Mouse (Mus musculus) hindbrain, embryonic 11.5 days (tissue): ENCODE data around the gene Ankrd66. TPM values are rescaled to one million over a fixed set of nuclear protein-coding genes. Genes with fewer than 3 reads are reported as not detected.
"Not testable (repeated sequence)": the region's sequence is repeated elsewhere in the genome, so short reads cannot be mapped to it uniquely, and the experiment has no call there.

Source experiments
- ATAC-seq: fragments of 200-750 bp; cut with Nextera tagmentation; 2 replicates; pipeline ENCODE4 v1.8.0; 2017; ENCODE audit warnings: mild to moderate bottlenecking, moderate TSS enrichment, moderate library complexity; ENCODE audit not compliant: low FRiP score
- DNase-seq: peaks from one replicate; pipeline ENCODE4 v3.0.0-alpha.2; 2015; ENCODE audit warnings: low spot score
- H3K27ac ChIP-seq: fragments of 300-500 bp; sonication (generic); 2 replicates; pipeline ENCODE4 v1.5.1; 2014; ENCODE audit warnings: mild to moderate bottlenecking, low read depth, low read length
- H3K27me3 ChIP-seq: fragments of 300-500 bp; sonication (generic); 2 replicates; pipeline ENCODE4 v1.6.1; 2014; ENCODE audit warnings: mild to moderate bottlenecking, low read length, moderate library complexity, mixed read lengths; ENCODE audit not compliant: control insufficient read depth, insufficient read depth
- H3K36me3 ChIP-seq: fragments of 300-500 bp; sonication (generic); 2 replicates; pipeline ENCODE4 v1.6.1; 2014; ENCODE audit warnings: mild to moderate bottlenecking, low read length, moderate library complexity, mixed read lengths; ENCODE audit not compliant: control insufficient read depth, insufficient read depth
- H3K4me1 ChIP-seq: fragments of 300-500 bp; sonication (generic); replicated peaks from 2 replicates; pipeline ENCODE4 v1.6.1; 2014; ENCODE audit warnings: low read length, mixed read lengths; ENCODE audit not compliant: control insufficient read depth, insufficient read depth
- H3K4me2 ChIP-seq: fragments of 300-500 bp; sonication (generic); replicated peaks from 2 replicates; pipeline ENCODE4 v1.6.1; 2014; ENCODE audit warnings: mild to moderate bottlenecking, low read depth, low read length
- H3K4me3 ChIP-seq: fragments of 300-500 bp; sonication (generic); 2 replicates; pipeline ENCODE4 v1.5.1; 2014; ENCODE audit warnings: low read depth, low read length
- H3K9ac ChIP-seq: fragments of 300-500 bp; sonication (generic); 2 replicates; pipeline ENCODE4 v1.6.1; 2014; ENCODE audit warnings: low read depth, low read length
- H3K9me3 ChIP-seq: fragments of 300-500 bp; sonication (generic); 2 replicates; pipeline ENCODE4 v1.6.1; 2016; ENCODE audit warnings: low read length; ENCODE audit not compliant: control insufficient read depth
- WGBS: fragments of 180-500 bp; shearing (Covaris S2); extraction: QIAGEN DNeasy Blood & Tissue Kit; methylation state at CpG from one replicate; pipeline ENCODE4 v1.1.7; 2014; 5-methylcytosine and 5-hydroxymethylcytosine counted together
- polyA plus RNA-seq: library from polyadenylated mRNA; unstranded; fragments of >200 nt; fragmentation: Nextera tagmentation; extraction: Ambion mirVana; gene quantifications from 2 replicates; pipeline ENCODE4 v1.2.1, GENCODE M21; 2014

Gene Ankrd66
- polyA plus RNA-seq, 1 experiment from 2014 or later: 1.2 TPM

DNA sequence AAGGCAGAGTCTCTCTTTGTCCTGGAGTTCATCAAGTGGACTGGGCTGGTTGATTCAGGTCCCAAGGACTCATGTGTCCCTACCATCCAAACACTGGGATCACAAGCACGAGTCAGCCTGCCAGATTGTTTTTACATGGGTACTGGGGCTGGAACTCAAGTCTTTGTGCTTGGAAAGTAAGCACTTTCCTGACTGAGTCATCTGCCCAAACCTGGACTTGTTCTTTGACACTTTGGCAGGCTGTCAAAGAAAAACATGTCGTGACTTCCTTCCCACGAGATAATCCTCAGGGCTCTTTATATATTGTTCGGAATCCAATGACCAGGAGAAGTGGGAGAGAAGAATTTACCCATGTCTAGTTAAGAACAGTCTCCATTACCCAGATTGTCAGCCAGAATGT lies 45.9 kb downstream of the Ankrd66 start:
- no peaks in the 10 kb centered on the region for H3K36me3 ChIP-seq
- ATAC-seq (no peak), DNase-seq (no peak)
- H3K4me2 ChIP-seq: no peak overlapping the region
- WGBS: 89% methylated on average over 4 of the region's 4 CpGs
- H3K4me3 ChIP-seq: no peak overlapping the region
- H3K27me3 ChIP-seq: no peaks in the 10 kb centered on the region
- H3K27ac ChIP-seq: no peak overlapping the region
- no peaks in the 10 kb centered on the region for H3K4me1 ChIP-seq
- H3K9ac ChIP-seq: no peak overlapping the region
- H3K9me3 ChIP-seq: no peaks in the 10 kb centered on the region

DNA sequence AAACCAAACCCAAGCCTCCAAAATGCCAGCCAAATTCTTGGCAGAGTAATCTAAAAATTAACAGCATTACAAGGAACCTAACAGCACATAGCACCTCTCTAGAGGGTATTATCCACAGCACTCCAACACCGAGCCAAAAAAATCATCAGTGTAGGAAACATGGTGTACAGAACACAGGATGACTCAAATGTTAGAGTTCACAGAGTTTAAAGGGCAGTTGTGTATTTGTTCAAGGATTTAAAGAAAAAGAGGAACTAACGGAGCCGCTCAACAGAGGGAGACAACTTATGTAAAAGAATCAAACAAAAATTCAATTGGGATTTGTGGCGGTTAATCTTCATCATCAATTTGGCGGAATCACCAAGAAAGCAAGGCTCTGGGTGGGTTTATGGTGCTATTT lies 47.9 kb downstream of the Ankrd66 start:
- Histone ChIP-seq H3K9ac (no peak overlapping the region), H3K27me3 (no peaks in the 10 kb centered on the region), H3K4me2 (no peak overlapping the region), H3K4me1 (no peaks in the 10 kb centered on the region), H3K9me3 (no peaks in the 10 kb centered on the region), H3K27ac (no peak overlapping the region), H3K4me3 (no peak overlapping the region), H3K36me3 (no peaks in the 10 kb centered on the region)
- 85% methylated on average over 5 of the region's 5 CpGs for WGBS
- DNase-seq (no peak), ATAC-seq (no peak)

- DNase-seq, H3K27ac ChIP-seq, H3K4me2 ChIP-seq, H3K4me3 ChIP-seq, H3K9me3 ChIP-seq, ATAC-seq, H3K4me1 ChIP-seq, H3K9ac ChIP-seq, H3K27me3 ChIP-seq, H3K36me3 ChIP-seq: not testable (repeated sequence)
- WGBS: 100% methylated on average over 7 of the region's 10 CpGs
These were observed 53.1 kb downstream of the Ankrd66 start for GRCm38 (mm10) chr17:43490371-43490770.

GRCm38 (mm10) chr17:43488439-43489151 lies 54.8 kb downstream of the Ankrd66 start:
- no peak for DNase-seq

GRCm38 (mm10) chr17:43485982-43486381 lies 57.5 kb downstream of the Ankrd66 start:
- H3K4me1 ChIP-seq: no peaks in the 10 kb centered on the region
- DNase-seq: no peak
- no peak overlapping the region for H3K4me2 ChIP-seq
- H3K36me3 ChIP-seq: no peaks in the 10 kb centered on the region
- no peak for ATAC-seq
- H3K9ac ChIP-seq: no peak overlapping the region
- no peak overlapping the region for H3K4me3 ChIP-seq
- H3K9me3 ChIP-seq: no peaks in the 10 kb centered on the region
- 89% methylated on average over 3 of the region's 3 CpGs for WGBS
- no peaks in the 10 kb centered on the region for H3K27me3 ChIP-seq
- no peak overlapping the region for H3K27ac ChIP-seq

More at GRCm38 (mm10) chr17:43488439-43489151, 54.8 kb downstream of the Ankrd66 start:
- Histone ChIP-seq H3K9ac (no peak overlapping the region), H3K36me3 (no peaks in the 10 kb centered on the region), H3K4me2 (no peak overlapping the region), H3K27ac (no peak overlapping the region), H3K4me1 (no peaks in the 10 kb centered on the region), H3K9me3 (no peaks in the 10 kb centered on the region), H3K27me3 (no peaks in the 10 kb centered on the region), H3K4me3 (no peak overlapping the region)
- no peak for ATAC-seq
- 93% methylated on average over 2 of the region's 2 CpGs for WGBS

Other genes starting within 250 kb of the Ankrd66 start
- 6.8 and 9.4 TPM in 2 replicates for gene Adgrf5, start 183.2 kb downstream of the Ankrd66 start, polyA plus RNA-seq
- not detected in 2 replicates for gene Mep1a, start 40.8 kb downstream of the Ankrd66 start, polyA plus RNA-seq
- gene Pla2g7, start 24.5 kb upstream of the Ankrd66 start, polyA plus RNA-seq: 15.4 and 16.3 TPM in 2 replicates
- 0.03 and 0.07 TPM in 2 replicates for gene Tdrd6, start 86.7 kb upstream of the Ankrd66 start, polyA plus RNA-seq
- gene Slc25a27, start 123.6 kb upstream of the Ankrd66 start, polyA plus RNA-seq: 36.8 and 43.2 TPM in 2 replicates
- gene Cyp39a1, start 123.8 kb upstream of the Ankrd66 start, polyA plus RNA-seq: 28.9 and 30.9 TPM in 2 replicates